In genomic region chr10:40592186-40592585, GRCm38 (mm10) we compare ENCODE assay signal across 19 mouse cellular contexts. TPM values are rescaled to one million over a fixed set of nuclear protein-coding genes. Genes with fewer than 3 reads are reported as not detected.
A peak's percentile ranks its signal among the peaks of the same experiment; 100 is the strongest.
DNase-seq lines count a peak whose midpoint lies in the region; TF ChIP-seq lines count a peak whose summit lies in the region.
"Had no signal": no experiment of that assay in that cellular context is flagged by ENCODE, and none has a peak within 500 bp of the region (broad histone marks: within the 10 kb centered on the region; RNA-seq: fewer than 3 reads in every experiment).

No protein-coding gene starts in this region.

- H3K4me3 ChIP-seq in thymus, adult 2 months (ENCODE audit: control insufficient read depth, insufficient read depth, low read length), result no peak overlapping the region
- H3K4me3 ChIP-seq in lung, adult 2 months (replicated peaks; ENCODE audit: extremely low read depth, low read depth, low read length), result no peak overlapping the region
- H3K4me3 ChIP-seq: embryonic facial prominence, embryonic 10.5 days; limb, embryonic 12.5 days; lung, embryonic 15.5 days; midbrain, embryonic 10.5 days; myocyte had no signal

- WGBS in thymus, adult 2 months, result 80% methylated on average over 7 of the region's 7 CpGs
- WGBS in lung, adult 2 months, result 50% methylated on average over 7 of the region's 7 CpGs

- intact Hi-C loops in left cerebral cortex, postnatal 10 days (cut with DNase I), result no loop called here

- no peaks in the 10 kb centered on the region for H3K27me3 ChIP-seq in thymus, adult 2 months (ENCODE audit: control insufficient read depth, insufficient read depth, low read length)
- H3K27me3 ChIP-seq: limb, embryonic 12.5 days; lung, embryonic 15.5 days had no signal

- H3K4me1 ChIP-seq in thymus, adult 2 months (replicated peaks; ENCODE audit: control insufficient read depth, insufficient read depth, low read length), result no peaks in the 10 kb centered on the region
- H3K4me1 ChIP-seq in lung, adult 2 months (ENCODE audit: control insufficient read depth, insufficient read depth, low read length), result no peaks in the 10 kb centered on the region
- H3K4me1 ChIP-seq: embryonic facial prominence, embryonic 10.5 days; limb, embryonic 12.5 days; lung, embryonic 15.5 days; midbrain, embryonic 10.5 days had no signal

- H3K27ac ChIP-seq in thymus, adult 2 months (ENCODE audit: control insufficient read depth, insufficient read depth, low read length), result no peak overlapping the region
- H3K27ac ChIP-seq: embryonic facial prominence, embryonic 10.5 days; kidney, postnatal 0 days; limb, embryonic 12.5 days; lung, embryonic 15.5 days; midbrain, embryonic 10.5 days had no signal

- peak; percentile 45 to 59 for DNase-seq in cerebellum, postnatal 10 days
- no peak for DNase-seq in cerebellum, postnatal 4 days (ENCODE audit: low spot score in 2 of 2)
- DNase-seq in lung, postnatal 10 days, result peak; percentile 6
- DNase-seq in lung, adult 18-20 months, result no peak
- DNase-seq in left cerebral cortex, postnatal 10 days (ENCODE audit: extremely low spot score in 1 of 2, low spot score in 2 of 2), result peak; percentile 34 to 49
- no peak for DNase-seq in thymus, adult 2 months
- DNase-seq in adrenal gland, adult (ENCODE audit: inconsistent age in 2 of 2, low spot score in 1 of 2), result no peak
- DNase-seq in lung, adult 2 months, result no peak
- DNase-seq: cerebellum, adult 2 months; gastrocnemius, postnatal 25 days had no signal

- H3K36me3 ChIP-seq in thymus, adult 2 months (ENCODE audit: control insufficient read depth, insufficient read depth, low read length), result no peaks in the 10 kb centered on the region
- H3K36me3 ChIP-seq: embryonic facial prominence, embryonic 10.5 days; limb, embryonic 12.5 days; lung, embryonic 15.5 days; midbrain, embryonic 10.5 days had no signal

- TF ChIP-seq CTCF in thymus, adult 2 months (IDR thresholded peaks at IDR 0.05; ENCODE audit: borderline replicate concordance, control insufficient read depth, extremely low read depth, insufficient read depth, low read length, poor library complexity), result no peak
- TF ChIP-seq CTCF in lung, adult 2 months (IDR thresholded peaks at IDR 0.05; ENCODE audit: insufficient read depth, low read length), result no peak

- no peak for TF ChIP-seq POLR2A in thymus, adult 2 months (IDR thresholded peaks at IDR 0.05; ENCODE audit: control insufficient read depth, extremely low read depth, insufficient read depth, low read length, poor library complexity)
- no peak for TF ChIP-seq POLR2A in lung, adult 2 months (IDR thresholded peaks at IDR 0.05; ENCODE audit: borderline replicate concordance, extremely low read depth, low read depth, low read length)

RNA-seq across cellular contexts. Expression of gene Slc22a16, which starts 22.1 kb away (rescaled TPM):
- total RNA-seq in left cerebral cortex, postnatal 10 days (2021), result not detected
- not detected in 2 replicates for polyA plus RNA-seq in thymus, adult 2 months (2012; rRNA removed)
- polyA plus RNA-seq in lung, adult 2 months (2012; rRNA removed), result not detected in 2 replicates
- total RNA-seq: gastrocnemius, postnatal 25 days had no signal
- polyA plus RNA-seq: cerebellum, adult 2 months; embryonic facial prominence, embryonic 10.5 days; heart, postnatal 0 days; hindbrain, embryonic 16.5 days; kidney, postnatal 0 days; limb, embryonic 12.5 days; lung, embryonic 15.5 days; midbrain, embryonic 10.5 days; myocyte; spleen, adult 2 months had no signal

RNA-seq across cellular contexts. Expression of gene Ddo, which starts 37.6 kb away (rescaled TPM):
- 1 to 10 TPM; 4.8 to 5.1 TPM for total RNA-seq in left cerebral cortex, postnatal 10 days (2021)
- 2.0 and 3.7 TPM in 2 replicates for polyA plus RNA-seq in thymus, adult 2 months (2012; rRNA removed)
- 9.1 and 11.3 TPM in 2 replicates for polyA plus RNA-seq in lung, adult 2 months (2012; rRNA removed)
- polyA plus RNA-seq: limb, embryonic 12.5 days had no signal

Comparison
In these comparisons a context has a peak if more than half of its experiments do, and no peak if none do; other contexts are left out.
1. DNase-seq: peak in cerebellum, postnatal 10 days (2 of 2), lung, postnatal 10 days (single experiment) and left cerebral cortex, postnatal 10 days (2 of 2); none in cerebellum, postnatal 4 days (0 of 2), lung, adult 18-20 months (0 of 2), thymus, adult 2 months (single experiment), adrenal gland, adult (0 of 2) and lung, adult 2 months (single experiment).